Mouse (Mus musculus): ENCODE data around the gene Magi1. TPM values are rescaled to one million over a fixed set of nuclear protein-coding genes. Genes with fewer than 3 reads are reported as not detected.

The Magi1 gene
- polyA plus RNA-seq, 1 experiment = 2.1 TPM

GRCm38 (mm10) chr6:93678766-93679165, 605.0 kb downstream of the Magi1 start:
- WGBS = 82% methylated on average over 17 of the region's 17 CpGs
- DNase-seq = no peak
- H3K4me1 ChIP-seq (replicated peaks; ENCODE audit: control insufficient read depth, insufficient read depth, low read length) = no peaks in the 10 kb centered on the region
- H3K27ac ChIP-seq (ENCODE audit: control insufficient read depth, insufficient read depth, low read length) = no peak overlapping the region
- H3K36me3 ChIP-seq (ENCODE audit: control insufficient read depth, insufficient read depth, low read length) = no peaks in the 10 kb centered on the region
- H3K27me3 ChIP-seq (ENCODE audit: control insufficient read depth, insufficient read depth, low read length) = no peaks in the 10 kb centered on the region
- H3K4me3 ChIP-seq (ENCODE audit: control insufficient read depth, insufficient read depth, low read length) = no peak overlapping the region
- no peak for TF ChIP-seq POLR2A (IDR thresholded peaks at IDR 0.05; ENCODE audit: control insufficient read depth, extremely low read depth, insufficient read depth, low read length, poor library complexity)
- TF ChIP-seq CTCF (IDR thresholded peaks at IDR 0.05; ENCODE audit: borderline replicate concordance, control insufficient read depth, extremely low read depth, insufficient read depth, low read length, poor library complexity) = no peak

GRCm38 (mm10) chr6:93666731-93667130, 617.0 kb downstream of the Magi1 start:
- H3K36me3 ChIP-seq (ENCODE audit: control insufficient read depth, insufficient read depth, low read length) = no peaks in the 10 kb centered on the region
- no peaks in the 10 kb centered on the region for H3K27me3 ChIP-seq (ENCODE audit: control insufficient read depth, insufficient read depth, low read length)
- H3K4me1 ChIP-seq (replicated peaks; ENCODE audit: control insufficient read depth, insufficient read depth, low read length) = no peaks in the 10 kb centered on the region
- H3K27ac ChIP-seq (ENCODE audit: control insufficient read depth, insufficient read depth, low read length) = no peak overlapping the region
- no peak for TF ChIP-seq CTCF (IDR thresholded peaks at IDR 0.05; ENCODE audit: borderline replicate concordance, control insufficient read depth, extremely low read depth, insufficient read depth, low read length, poor library complexity)
- no peak for TF ChIP-seq POLR2A (IDR thresholded peaks at IDR 0.05; ENCODE audit: control insufficient read depth, extremely low read depth, insufficient read depth, low read length, poor library complexity)
- no peak for DNase-seq
- H3K4me3 ChIP-seq (ENCODE audit: control insufficient read depth, insufficient read depth, low read length) = no peak overlapping the region
- WGBS = 97% methylated on average over 2 of the region's 2 CpGs

- TF ChIP-seq POLR2A (IDR thresholded peaks at IDR 0.05; ENCODE audit: control insufficient read depth, extremely low read depth, insufficient read depth, low read length, poor library complexity) = no peak
- no peak for TF ChIP-seq CTCF (IDR thresholded peaks at IDR 0.05; ENCODE audit: borderline replicate concordance, control insufficient read depth, extremely low read depth, insufficient read depth, low read length, poor library complexity)
- no peak overlapping the region for H3K4me3 ChIP-seq (ENCODE audit: control insufficient read depth, insufficient read depth, low read length)
- no peaks in the 10 kb centered on the region for H3K4me1 ChIP-seq (replicated peaks; ENCODE audit: control insufficient read depth, insufficient read depth, low read length)
- H3K36me3 ChIP-seq (ENCODE audit: control insufficient read depth, insufficient read depth, low read length) = no peaks in the 10 kb centered on the region
- H3K27ac ChIP-seq (ENCODE audit: control insufficient read depth, insufficient read depth, low read length) = no peak overlapping the region
- WGBS = 93% methylated on average over 12 of the region's 12 CpGs
- H3K27me3 ChIP-seq (ENCODE audit: control insufficient read depth, insufficient read depth, low read length) = no peaks in the 10 kb centered on the region
- DNase-seq = no peak
Observed at GRCm38 (mm10) chr6:93665056-93665805, 618.5 kb downstream of the Magi1 start.

- DNase-seq = no peak
- Histone ChIP-seq H3K4me1 (replicated peaks; ENCODE audit: control insufficient read depth, insufficient read depth, low read length) (no peaks in the 10 kb centered on the region), H3K27ac (ENCODE audit: control insufficient read depth, insufficient read depth, low read length) (no peak overlapping the region), H3K4me3 (ENCODE audit: control insufficient read depth, insufficient read depth, low read length) (no peak overlapping the region), H3K27me3 (ENCODE audit: control insufficient read depth, insufficient read depth, low read length) (no peaks in the 10 kb centered on the region), H3K36me3 (ENCODE audit: control insufficient read depth, insufficient read depth, low read length) (no peaks in the 10 kb centered on the region)
- TF ChIP-seq CTCF (IDR thresholded peaks at IDR 0.05; ENCODE audit: borderline replicate concordance, control insufficient read depth, extremely low read depth, insufficient read depth, low read length, poor library complexity) (no peak), POLR2A (IDR thresholded peaks at IDR 0.05; ENCODE audit: control insufficient read depth, extremely low read depth, insufficient read depth, low read length, poor library complexity) (no peak)
- 64% methylated on average over 1 of the region's 1 CpGs for WGBS
Observed at GRCm38 (mm10) chr6:93661139-93661538, 622.6 kb downstream of the Magi1 start.

GRCm38 (mm10) chr6:93659534-93659933, 624.2 kb downstream of the Magi1 start:
- DNase-seq = no peak
- H3K4me3 ChIP-seq (ENCODE audit: control insufficient read depth, insufficient read depth, low read length) = no peak overlapping the region
- TF ChIP-seq CTCF (IDR thresholded peaks at IDR 0.05; ENCODE audit: borderline replicate concordance, control insufficient read depth, extremely low read depth, insufficient read depth, low read length, poor library complexity) (no peak), POLR2A (IDR thresholded peaks at IDR 0.05; ENCODE audit: control insufficient read depth, extremely low read depth, insufficient read depth, low read length, poor library complexity) (no peak)
- no peaks in the 10 kb centered on the region for H3K36me3 ChIP-seq (ENCODE audit: control insufficient read depth, insufficient read depth, low read length)
- no peaks in the 10 kb centered on the region for H3K27me3 ChIP-seq (ENCODE audit: control insufficient read depth, insufficient read depth, low read length)
- H3K27ac ChIP-seq (ENCODE audit: control insufficient read depth, insufficient read depth, low read length) = no peak overlapping the region
- H3K4me1 ChIP-seq (replicated peaks; ENCODE audit: control insufficient read depth, insufficient read depth, low read length) = no peaks in the 10 kb centered on the region
- 87% methylated on average over 8 of the region's 8 CpGs for WGBS

GRCm38 (mm10) chr6:93657187-93657974, 626.3 kb downstream of the Magi1 start:
- Histone ChIP-seq H3K27me3 (ENCODE audit: control insufficient read depth, insufficient read depth, low read length) (no peaks in the 10 kb centered on the region), H3K4me1 (replicated peaks; ENCODE audit: control insufficient read depth, insufficient read depth, low read length) (no peaks in the 10 kb centered on the region), H3K36me3 (ENCODE audit: control insufficient read depth, insufficient read depth, low read length) (no peaks in the 10 kb centered on the region), H3K27ac (ENCODE audit: control insufficient read depth, insufficient read depth, low read length) (no peak overlapping the region), H3K4me3 (ENCODE audit: control insufficient read depth, insufficient read depth, low read length) (no peak overlapping the region)
- DNase-seq = peak; percentile 17
- TF ChIP-seq POLR2A (IDR thresholded peaks at IDR 0.05; ENCODE audit: control insufficient read depth, extremely low read depth, insufficient read depth, low read length, poor library complexity) (no peak), CTCF (IDR thresholded peaks at IDR 0.05; ENCODE audit: borderline replicate concordance, control insufficient read depth, extremely low read depth, insufficient read depth, low read length, poor library complexity) (no peak)
- 18% methylated on average over 13 of the region's 13 CpGs for WGBS

Measured in thymus, adult 2 months (tissue).